Mouse (Mus musculus) thymus, postnatal 36 days (tissue): ENCODE measurements around the gene 4930455H04Rik.

Source experiments
- DNase-seq, 2 experiments: peaks; one replicate each; pipeline ENCODE4 v3.0.0; 2022; ENCODE audit warnings: mixed read lengths in 2 of 2

Gene 4930455H04Rik

DNA sequence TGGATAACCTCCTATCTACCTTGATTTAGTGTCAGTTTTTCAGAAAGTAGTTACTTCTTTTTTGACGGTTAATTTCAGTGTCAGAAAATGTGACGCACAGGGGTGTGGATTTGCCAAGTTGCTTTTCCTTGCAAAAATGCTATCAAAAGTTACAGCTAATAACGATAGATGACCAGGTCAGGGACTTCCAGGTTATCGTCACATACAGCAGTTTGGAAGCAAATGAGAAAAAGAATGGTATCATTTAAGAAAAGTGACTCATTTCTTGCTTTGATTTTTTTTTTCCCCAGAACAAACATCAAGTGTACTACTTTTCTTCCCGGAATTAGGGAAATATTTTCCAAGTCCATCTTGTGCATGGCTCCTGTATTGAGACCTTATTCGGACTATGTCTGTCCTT lies 631 bp upstream of the 4930455H04Rik start:
- no peak for DNase-seq

- no peak for DNase-seq
These were observed 502 bp downstream of the 4930455H04Rik start, which contains the start of gene Palmd for GRCm38 (mm10) chr3:116968540-116968997. Palmd (minus strand) TSS chr3:116968987.

DNA sequence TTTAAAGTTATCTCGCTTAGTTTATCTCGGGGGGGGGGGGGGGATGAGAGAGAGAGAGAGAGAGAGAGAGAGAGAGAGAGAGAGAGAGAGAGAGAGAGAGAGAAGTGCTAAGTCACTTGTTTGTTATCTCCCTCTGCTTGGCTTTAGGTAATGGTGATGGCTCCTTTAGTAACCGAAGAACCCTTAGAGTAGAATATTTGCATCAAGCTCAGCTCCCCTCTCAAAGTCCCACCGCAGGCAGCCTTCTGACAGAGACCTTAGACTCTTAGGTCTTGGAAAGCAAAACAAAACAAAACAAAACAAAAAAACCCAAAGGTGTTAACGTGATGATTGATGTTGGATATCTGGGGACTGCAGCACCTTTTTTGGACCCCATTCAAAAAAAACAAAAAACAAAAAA lies 936 bp downstream of the 4930455H04Rik start:
- no peak for DNase-seq

- no peak for DNase-seq
These were observed 1.7 kb downstream of the 4930455H04Rik start for GRCm38 (mm10) chr3:116969786-116970185.

GRCm38 (mm10) chr3:116981811-116982575 lies 13.9 kb downstream of the 4930455H04Rik start:
- DNase-seq = no peak

GRCm38 (mm10) chr3:116985042-116985455 lies 17.0 kb downstream of the 4930455H04Rik start:
- DNase-seq = no peak

DNA sequence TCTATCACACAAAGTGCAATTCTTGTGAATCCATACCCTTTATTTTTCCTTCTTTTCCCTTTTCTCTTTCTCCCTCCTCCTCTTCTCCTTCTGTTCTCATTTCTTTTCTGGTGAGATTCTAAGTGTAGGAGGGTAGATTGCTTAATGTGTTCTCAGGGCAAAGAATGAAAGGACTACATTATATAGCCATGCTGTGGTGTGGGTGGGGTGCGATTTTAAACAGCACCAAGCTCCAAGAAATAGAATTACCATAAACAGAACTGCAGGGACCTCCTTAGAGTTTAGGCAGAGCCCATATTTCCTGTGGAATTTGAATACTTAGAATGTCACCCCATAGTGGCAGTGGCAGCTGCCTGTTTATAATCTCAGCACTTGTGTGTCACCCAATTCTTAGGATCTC lies 17.7 kb downstream of the 4930455H04Rik start:
- no peak for DNase-seq

DNA sequence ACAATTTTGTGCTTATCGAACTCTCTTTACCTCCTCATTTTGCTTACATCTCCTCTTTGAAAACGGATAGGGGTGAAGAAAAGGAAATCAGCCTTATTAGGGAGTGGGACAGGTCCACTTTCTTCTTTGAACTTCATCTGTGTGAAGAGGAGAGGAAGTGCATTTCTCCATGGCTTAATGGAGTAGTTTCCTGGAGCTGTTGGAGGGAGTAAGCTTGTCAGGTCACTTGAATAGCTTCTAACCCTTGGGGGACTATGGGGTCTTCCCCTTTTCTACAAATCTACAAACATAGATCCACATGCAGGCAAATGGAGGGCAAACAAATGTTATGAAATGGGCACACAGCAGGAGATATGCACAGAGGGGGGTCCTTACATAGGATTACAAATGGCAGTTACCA lies 18.4 kb downstream of the 4930455H04Rik start:
- no peak for DNase-seq

- DNase-seq = no peak
These were observed 20.2 kb downstream of the 4930455H04Rik start for GRCm38 (mm10) chr3:116988221-116988620.

- no peak for DNase-seq
These were observed 23.1 kb downstream of the 4930455H04Rik start for GRCm38 (mm10) chr3:116991180-116991579.

DNA sequence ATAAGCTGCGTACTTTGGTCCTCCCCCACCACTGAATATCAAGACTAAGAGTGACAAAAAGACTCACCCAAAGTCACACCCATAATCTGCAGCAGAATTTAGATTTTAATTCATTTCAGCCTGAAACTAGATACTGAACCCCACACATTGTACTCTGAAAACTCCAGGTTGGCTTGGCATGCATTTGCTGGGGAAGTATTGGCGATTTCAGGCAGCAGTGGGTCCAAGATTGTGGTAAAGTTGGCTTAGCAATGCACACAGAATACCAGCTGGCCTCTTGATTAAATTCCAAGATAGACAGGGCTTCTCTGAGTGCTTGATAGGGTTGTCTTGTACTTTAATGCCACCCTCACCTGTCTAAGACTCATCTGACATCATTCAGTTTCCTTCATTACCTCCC lies 24.9 kb downstream of the 4930455H04Rik start:
- no peak for DNase-seq

- no peak for DNase-seq
These were observed 33.8 kb downstream of the 4930455H04Rik start for GRCm38 (mm10) chr3:117001686-117002485.

DNA sequence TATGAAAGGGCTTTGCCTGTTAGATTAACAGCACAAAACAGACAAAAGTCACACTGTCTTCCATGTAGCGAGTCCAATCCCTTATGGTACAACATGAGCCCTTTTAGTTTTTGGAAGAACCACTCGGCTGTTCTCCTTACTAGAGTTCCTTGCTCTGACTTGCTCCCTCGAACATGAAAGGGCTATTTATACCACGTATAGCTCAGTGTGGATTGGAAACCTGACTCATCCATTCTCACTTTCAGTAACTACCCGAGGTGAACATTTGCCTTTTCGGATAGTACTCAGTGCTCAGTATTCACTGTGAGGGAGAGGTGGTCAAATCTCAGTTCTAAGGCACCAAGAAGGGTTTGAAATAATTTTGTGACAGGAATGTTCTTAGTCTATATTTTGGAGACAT lies 35.3 kb downstream of the 4930455H04Rik start:
- no peak for DNase-seq

GRCm38 (mm10) chr3:117006636-117007035 lies 38.6 kb downstream of the 4930455H04Rik start:
- DNase-seq = no peak

GRCm38 (mm10) chr3:117007340-117007739 lies 39.3 kb downstream of the 4930455H04Rik start:
- DNase-seq = no peak

- DNase-seq = no peak
These were observed 42.1 kb downstream of the 4930455H04Rik start for GRCm38 (mm10) chr3:117010182-117010581.

DNA sequence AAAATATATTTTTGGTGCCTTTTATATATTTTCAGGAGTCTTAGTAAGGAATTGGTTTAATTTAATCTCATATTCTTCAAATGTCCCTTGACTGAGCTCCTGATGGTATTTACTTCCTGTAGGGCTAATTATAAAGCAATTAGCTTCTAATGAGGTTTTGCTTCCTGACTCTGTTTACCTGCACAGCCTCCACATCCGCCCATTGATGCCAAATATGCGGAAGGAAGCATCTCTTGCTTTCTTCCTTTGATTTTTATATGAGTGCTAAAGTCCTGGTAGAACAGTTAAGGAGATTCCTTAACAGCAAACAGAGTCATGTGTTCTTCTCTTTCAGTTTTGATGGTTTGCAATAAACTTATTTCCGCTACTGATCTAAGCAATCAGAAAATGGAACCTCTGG lies 52.3 kb downstream of the 4930455H04Rik start:
- DNase-seq = no peak

DNA sequence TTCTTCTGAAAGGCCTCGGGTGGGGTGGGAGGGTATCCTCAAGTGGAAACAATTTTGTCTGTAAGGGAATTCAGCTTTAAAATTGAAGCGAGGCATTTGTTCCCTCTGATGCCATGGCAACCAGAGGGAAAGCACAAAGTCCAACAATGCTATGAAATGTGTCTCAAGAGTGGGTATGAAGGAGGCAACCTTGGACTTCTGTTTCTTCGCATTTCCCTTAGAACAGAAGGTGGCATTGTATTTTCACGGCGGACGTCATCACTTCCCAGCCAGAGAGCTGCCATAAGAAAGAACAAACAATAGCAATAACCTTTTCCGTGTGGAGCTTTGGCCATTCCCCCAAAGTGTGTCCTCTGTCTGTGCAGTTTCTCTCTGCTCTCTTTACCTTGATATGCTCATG lies 53.8 kb downstream of the 4930455H04Rik start:
- DNase-seq = no peak

DNA sequence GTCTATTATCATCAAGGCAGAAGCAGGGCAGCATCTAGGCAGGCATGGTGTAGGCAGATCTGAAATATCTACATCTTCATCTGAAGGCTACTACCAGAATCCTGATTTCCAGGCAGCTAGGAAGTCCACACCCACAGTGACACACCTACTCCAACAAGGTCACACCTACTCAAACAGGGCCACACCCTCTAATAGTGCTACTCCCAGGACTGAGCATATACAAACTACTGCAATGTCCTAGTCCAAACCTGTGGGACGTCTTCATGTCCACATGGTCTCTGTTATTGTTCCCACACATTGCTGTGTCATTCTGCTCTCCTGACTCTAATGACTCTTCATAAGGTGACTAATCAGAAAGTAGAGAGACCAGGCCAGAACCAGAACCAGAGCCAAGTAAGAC lies 56.0 kb downstream of the 4930455H04Rik start:
- DNase-seq = no peak

GRCm38 (mm10) chr3:117024557-117024956 lies 56.5 kb downstream of the 4930455H04Rik start:
- no peak for DNase-seq

- DNase-seq = no peak
These were observed 57.4 kb downstream of the 4930455H04Rik start for GRCm38 (mm10) chr3:117025421-117025820.
